Mouse (Mus musculus) liver, postnatal 0 days (tissue): Measurements from ENCODE around the gene AY074887.

Source experiments
- CTCF ChIP-seq: sonication (generic); IDR thresholded peaks from 2 replicates; pipeline ENCODE4 v1.5.1; 2016; ENCODE audit warnings: antibody characterized with exemption, low read depth
- EP300 ChIP-seq: IDR thresholded peaks from 2 replicates; pipeline ENCODE4 v1.6.1; 2016; ENCODE audit warnings: antibody characterized with exemption, low read depth, mild to moderate bottlenecking

DNA sequence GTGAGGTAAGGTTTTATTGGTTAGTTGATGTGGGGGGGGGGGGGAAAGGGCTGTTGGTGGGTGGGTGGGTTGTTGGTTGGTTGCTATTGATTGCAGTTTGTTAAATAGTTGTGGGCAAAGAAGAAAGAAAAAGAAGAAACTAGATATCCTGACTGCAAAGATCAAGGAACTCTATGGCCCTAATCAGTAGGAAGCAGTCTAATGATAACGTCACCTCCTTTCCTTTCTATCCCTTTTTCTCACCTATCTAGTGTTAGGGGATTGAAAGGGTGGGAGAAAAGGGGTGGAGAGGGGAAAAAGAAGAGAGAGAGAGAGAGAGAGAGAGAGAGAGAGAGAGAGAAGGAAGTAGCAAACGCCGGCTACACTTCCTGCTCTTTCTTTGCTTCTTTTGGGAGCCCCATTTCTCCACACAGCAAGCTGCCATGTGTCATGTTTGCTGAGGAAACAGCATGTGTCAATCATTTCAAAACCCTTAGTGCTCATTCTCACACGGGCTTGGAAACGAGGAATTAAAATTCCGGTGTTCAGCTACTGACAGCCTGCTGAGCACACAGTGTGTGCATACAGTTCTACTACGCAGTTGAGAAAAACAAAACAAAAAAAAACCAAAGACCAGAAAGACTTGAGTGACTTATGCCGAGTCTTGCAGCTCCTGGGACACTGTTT is 19.3 kb upstream of the AY074887 start:
- TF ChIP-seq EP300: no peak
- no peak for TF ChIP-seq CTCF
